ENCODE assay signal across 20 mouse cellular contexts in the genomic region with DNA sequence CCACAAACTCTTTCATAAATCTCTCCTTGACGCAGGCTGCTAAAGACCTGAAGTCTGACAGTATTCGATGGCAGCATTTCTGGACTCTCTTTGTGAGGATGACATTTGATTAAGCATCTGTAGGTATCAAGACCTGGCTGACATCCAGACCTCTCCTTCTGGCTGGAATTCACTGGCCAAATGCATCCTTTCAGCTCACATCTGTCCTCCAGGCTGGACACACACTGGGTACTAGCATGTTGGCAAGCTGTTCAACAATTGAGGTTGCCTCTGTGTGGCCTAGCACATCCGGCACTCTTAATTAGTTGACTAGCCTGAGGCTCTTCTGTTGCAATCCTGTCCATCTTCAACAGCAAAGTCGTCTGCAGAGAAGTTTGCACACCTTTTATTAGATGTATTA.
DNase-seq lines count a peak whose midpoint lies in the region; ATAC-seq and TF ChIP-seq lines count a peak whose summit lies in the region.
"Had no signal": no experiment of that assay in that cellular context is flagged by ENCODE, and none has a peak within 500 bp of the region (broad histone marks: within the 10 kb centered on the region; RNA-seq: fewer than 3 reads in every experiment).

No protein-coding gene starts in this region.

- no peaks in the 10 kb centered on the region for H3K4me1 ChIP-seq in hindbrain, embryonic 13.5 days (replicated peaks)
- H3K4me1 ChIP-seq in hindbrain, embryonic 10.5 days (replicated peaks): no peaks in the 10 kb centered on the region
- H3K4me1 ChIP-seq in forebrain, embryonic 13.5 days: no peaks in the 10 kb centered on the region
- no peaks in the 10 kb centered on the region for H3K4me1 ChIP-seq in intestine, postnatal 0 days (replicated peaks; ENCODE audit: control insufficient read depth, insufficient read depth, low read length)
- no peaks in the 10 kb centered on the region for H3K4me1 ChIP-seq in liver, postnatal 0 days (ENCODE audit: insufficient read depth)
- H3K4me1 ChIP-seq: hindbrain, embryonic 15.5 days; liver, embryonic 12.5 days; lung, embryonic 15.5 days had no signal

- DNase-seq in hindbrain, embryonic 10.5 days (ENCODE audit: low spot score): no peak
- DNase-seq in brain, adult 2 months (ENCODE audit: low read depth, low spot score): peak; percentile 53
- DNase-seq in cerebellum, adult 8-10 months: peak; percentile 1
- no peak for DNase-seq in liver, postnatal 0 days
- DNase-seq in kidney, adult 8-10 months: no peak
- DNase-seq: adrenal gland, postnatal 25 days; B cell, adult 2 months; kidney, adult 18-20 months; kidney, postnatal 10 days; lung, postnatal 4 days; thymus, postnatal 14 days had no signal

- no peaks in the 10 kb centered on the region for H3K36me3 ChIP-seq in hindbrain, embryonic 13.5 days
- H3K36me3 ChIP-seq in hindbrain, embryonic 10.5 days: no peaks in the 10 kb centered on the region
- H3K36me3 ChIP-seq in forebrain, embryonic 13.5 days (ENCODE audit: poor library complexity, severe bottlenecking): no peaks in the 10 kb centered on the region
- no peaks in the 10 kb centered on the region for H3K36me3 ChIP-seq in intestine, postnatal 0 days (ENCODE audit: control insufficient read depth, insufficient read depth)
- H3K36me3 ChIP-seq in liver, postnatal 0 days (replicated peaks; ENCODE audit: insufficient read depth, low read length): no peaks in the 10 kb centered on the region
- H3K36me3 ChIP-seq: hindbrain, embryonic 15.5 days; liver, embryonic 12.5 days; lung, embryonic 15.5 days had no signal

- TF ChIP-seq CTCF in intestine, postnatal 0 days (IDR thresholded peaks at IDR 0.05; ENCODE audit: low read depth): no peak
- no peak for TF ChIP-seq CTCF in liver, postnatal 0 days (IDR thresholded peaks at IDR 0.05; ENCODE audit: low read depth)

- H3K4me3 ChIP-seq in hindbrain, embryonic 13.5 days: no peak overlapping the region
- no peak overlapping the region for H3K4me3 ChIP-seq in hindbrain, embryonic 10.5 days
- no peak overlapping the region for H3K4me3 ChIP-seq in forebrain, embryonic 13.5 days
- H3K4me3 ChIP-seq in intestine, postnatal 0 days (ENCODE audit: low read depth, low read length): no peak overlapping the region
- no peak overlapping the region for H3K4me3 ChIP-seq in liver, postnatal 0 days (ENCODE audit: low read depth, low read length)
- H3K4me3 ChIP-seq: hindbrain, embryonic 15.5 days; layer of hippocampus, adult 2 months; liver, embryonic 12.5 days; lung, embryonic 15.5 days; myocyte had no signal

- H3K4me2 ChIP-seq in hindbrain, embryonic 13.5 days: no peak overlapping the region
- H3K4me2 ChIP-seq in forebrain, embryonic 13.5 days: no peak overlapping the region
- no peak overlapping the region for H3K4me2 ChIP-seq in intestine, postnatal 0 days (replicated peaks; ENCODE audit: low read depth)
- H3K4me2 ChIP-seq in liver, postnatal 0 days (ENCODE audit: low read depth, low read length): no peak overlapping the region
- H3K4me2 ChIP-seq: hindbrain, embryonic 15.5 days; liver, embryonic 12.5 days; lung, embryonic 15.5 days; midbrain, embryonic 11.5 days had no signal

- H3K9me3 ChIP-seq in hindbrain, embryonic 13.5 days: no peaks in the 10 kb centered on the region
- H3K9me3 ChIP-seq in hindbrain, embryonic 10.5 days: no peaks in the 10 kb centered on the region
- H3K9me3 ChIP-seq in forebrain, embryonic 13.5 days (replicated peaks): no peaks in the 10 kb centered on the region
- H3K9me3 ChIP-seq in intestine, postnatal 0 days (ENCODE audit: control insufficient read depth): no peaks in the 10 kb centered on the region
- no peaks in the 10 kb centered on the region for H3K9me3 ChIP-seq in liver, postnatal 0 days (ENCODE audit: low read length)
- H3K9me3 ChIP-seq: hindbrain, embryonic 15.5 days; liver, embryonic 12.5 days; lung, embryonic 15.5 days had no signal

- WGBS in hindbrain, embryonic 13.5 days: 62% methylated on average over 4 of the region's 4 CpGs
- WGBS in hindbrain, embryonic 10.5 days: 74% methylated on average over 4 of the region's 4 CpGs
- WGBS in forebrain, embryonic 13.5 days: 50% methylated on average over 4 of the region's 4 CpGs
- 69% methylated on average over 4 of the region's 4 CpGs for WGBS in intestine, postnatal 0 days
- 79% methylated on average over 4 of the region's 4 CpGs for WGBS in liver, postnatal 0 days (ENCODE audit: insufficient replicate concordance)

- H3K27me3 ChIP-seq in hindbrain, embryonic 13.5 days: no peaks in the 10 kb centered on the region
- H3K27me3 ChIP-seq in hindbrain, embryonic 10.5 days (ENCODE audit: insufficient read depth, poor library complexity, severe bottlenecking): no peaks in the 10 kb centered on the region
- no peaks in the 10 kb centered on the region for H3K27me3 ChIP-seq in forebrain, embryonic 13.5 days
- no peaks in the 10 kb centered on the region for H3K27me3 ChIP-seq in intestine, postnatal 0 days (replicated peaks; ENCODE audit: control insufficient read depth, insufficient read depth, low read length)
- H3K27me3 ChIP-seq in liver, postnatal 0 days (ENCODE audit: insufficient read depth, low read length): no peaks in the 10 kb centered on the region
- H3K27me3 ChIP-seq: hindbrain, embryonic 15.5 days; liver, embryonic 12.5 days; lung, embryonic 15.5 days had no signal

- no peak overlapping the region for H3K27ac ChIP-seq in hindbrain, embryonic 13.5 days
- H3K27ac ChIP-seq in hindbrain, embryonic 10.5 days: no peak overlapping the region
- H3K27ac ChIP-seq in forebrain, embryonic 13.5 days: no peak overlapping the region
- no peak overlapping the region for H3K27ac ChIP-seq in intestine, postnatal 0 days (ENCODE audit: low read depth, low read length)
- no peak overlapping the region for H3K27ac ChIP-seq in liver, postnatal 0 days (ENCODE audit: low read depth)
- H3K27ac ChIP-seq: hindbrain, embryonic 15.5 days; layer of hippocampus, adult 2 months; liver, embryonic 12.5 days; lung, embryonic 15.5 days had no signal

- H3K9ac ChIP-seq in hindbrain, embryonic 13.5 days: no peak overlapping the region
- H3K9ac ChIP-seq in forebrain, embryonic 13.5 days: no peak overlapping the region
- no peak overlapping the region for H3K9ac ChIP-seq in intestine, postnatal 0 days (ENCODE audit: low read depth, low read length)
- no peak overlapping the region for H3K9ac ChIP-seq in liver, postnatal 0 days (replicated peaks)
- H3K9ac ChIP-seq: hindbrain, embryonic 15.5 days; liver, embryonic 12.5 days; lung, embryonic 15.5 days had no signal

- ATAC-seq in hindbrain, embryonic 13.5 days (ENCODE audit: low FRiP score): peak; percentile 59; the same call in 1 of the 2 replicates
- peak; percentile 63; the same call in 1 of the 2 replicates for ATAC-seq in forebrain, embryonic 13.5 days
- ATAC-seq in intestine, postnatal 0 days: no peak
- ATAC-seq in liver, postnatal 0 days: no peak
- ATAC-seq: liver, embryonic 12.5 days had no signal

- TF ChIP-seq EP300 in liver, postnatal 0 days (IDR thresholded peaks at IDR 0.05; ENCODE audit: low read depth): no peak

Comparison
In these comparisons a context has a peak if more than half of its experiments do, and no peak if none do; other contexts are left out.
1. ATAC-seq: peak in hindbrain, embryonic 13.5 days (single experiment) and forebrain, embryonic 13.5 days (single experiment); none in intestine, postnatal 0 days (single experiment) and liver, postnatal 0 days (single experiment).
2. DNase-seq: peak in brain, adult 2 months (single experiment) and cerebellum, adult 8-10 months (single experiment); none in hindbrain, embryonic 10.5 days (single experiment), liver, postnatal 0 days (single experiment) and kidney, adult 8-10 months (0 of 2).